13 mouse cellular contexts compared by ENCODE assay signal in the genomic region with DNA sequence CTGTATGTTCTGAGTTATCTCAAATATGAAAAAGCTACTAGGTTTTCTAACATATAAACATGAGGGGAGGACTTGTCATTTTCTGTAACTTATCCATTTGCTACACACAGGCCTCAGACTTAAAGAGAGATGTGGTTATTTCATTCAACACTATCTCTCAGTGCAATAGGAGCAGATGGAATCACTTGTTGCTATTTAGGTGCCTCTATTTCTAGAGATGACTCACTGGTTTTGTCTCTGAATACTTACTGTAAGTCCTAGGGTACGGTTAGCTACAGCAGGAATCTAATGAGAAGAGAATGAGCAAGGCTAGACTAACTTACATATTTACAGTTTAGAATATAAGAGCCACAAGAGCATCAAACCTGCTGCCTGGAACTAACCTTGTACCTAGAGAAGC.
"Had no signal": no experiment of that assay in that cellular context is flagged by ENCODE, and none has a peak within 500 bp of the region (broad histone marks: within the 10 kb centered on the region; RNA-seq: fewer than 3 reads in every experiment).

No protein-coding gene starts in this region.

- H3K9me3 ChIP-seq: limb, embryonic 10.5 days had no signal

- H3K27me3 ChIP-seq: neural tube, embryonic 12.5 days had no signal

- H3K4me2 ChIP-seq: liver, embryonic 11.5 days; lung, embryonic 14.5 days; neural tube, embryonic 12.5 days had no signal

- H3K4me3 ChIP-seq: layer of hippocampus, adult 2 months; limb, embryonic 10.5 days; midbrain, embryonic 10.5 days; neural tube, embryonic 12.5 days had no signal

- DNase-seq: kidney, postnatal 10 days; kidney, postnatal 4 days; lung, embryonic 14.5 days; lung, postnatal 10 days; lung, postnatal 4 days; midbrain, embryonic 14.5 days; thymus, adult 2 months; thymus, postnatal 25 days had no signal

- H3K27ac ChIP-seq: layer of hippocampus, adult 2 months; limb, embryonic 10.5 days; midbrain, embryonic 10.5 days; neural tube, embryonic 12.5 days had no signal

- H3K9ac ChIP-seq: lung, embryonic 14.5 days; neural tube, embryonic 12.5 days had no signal
